Mouse (Mus musculus) liver, postnatal 0 days (tissue): ENCODE data around the gene Nr1i3.

Experiments
- CTCF ChIP-seq: sonication (generic); IDR thresholded peaks from 2 replicates; pipeline ENCODE4 v1.5.1; 2016; ENCODE audit warnings: antibody characterized with exemption, low read depth
- EP300 ChIP-seq: IDR thresholded peaks from 2 replicates; pipeline ENCODE4 v1.6.1; 2016; ENCODE audit warnings: antibody characterized with exemption, low read depth, mild to moderate bottlenecking

- TF ChIP-seq EP300 (no peak), CTCF (no peak)
These were observed 18.5 kb upstream of the Nr1i3 start for GRCm38 (mm10) chr1:171195046-171195822.
